Mouse (Mus musculus) E14TG2a.4 (cell line): ENCODE results near the gene Psd.

Experiments
- H3K27me3 ChIP-seq: 2 replicates; pipeline ENCODE4 v1.6.1; 2014; ENCODE audit warnings: low read length, control low read depth; ENCODE audit not compliant: insufficient read depth
- H3K36me3 ChIP-seq: 2 replicates; pipeline ENCODE4 v1.6.1; 2014; ENCODE audit warnings: low read length, control low read depth; ENCODE audit not compliant: insufficient read depth
- H3K4me1 ChIP-seq: replicated peaks from 2 replicates; pipeline ENCODE4 v1.6.1; 2014; ENCODE audit warnings: low read depth, low read length, control low read depth
- H3K4me3 ChIP-seq: replicated peaks from 2 replicates; pipeline ENCODE4 v1.5.1; 2014; ENCODE audit warnings: mild to moderate bottlenecking, low read length
- H3K9me3 ChIP-seq: 2 replicates; pipeline ENCODE4 v1.6.1; 2014; ENCODE audit warnings: low read length, control low read depth
- CTCF ChIP-seq: conservative IDR thresholded peaks from 2 replicates; pipeline ENCODE4 v1.5.1; 2014; ENCODE audit warnings: low read length
- NANOG ChIP-seq: IDR thresholded peaks from 2 replicates; pipeline ENCODE4 v1.6.1; 2014; ENCODE audit warnings: borderline replicate concordance, low read length, mixed read lengths
- POU5F1 ChIP-seq: IDR thresholded peaks from 2 replicates; pipeline ENCODE4 v1.6.1; 2014; ENCODE audit warnings: low read length, borderline replicate concordance

The Psd gene

DNA sequence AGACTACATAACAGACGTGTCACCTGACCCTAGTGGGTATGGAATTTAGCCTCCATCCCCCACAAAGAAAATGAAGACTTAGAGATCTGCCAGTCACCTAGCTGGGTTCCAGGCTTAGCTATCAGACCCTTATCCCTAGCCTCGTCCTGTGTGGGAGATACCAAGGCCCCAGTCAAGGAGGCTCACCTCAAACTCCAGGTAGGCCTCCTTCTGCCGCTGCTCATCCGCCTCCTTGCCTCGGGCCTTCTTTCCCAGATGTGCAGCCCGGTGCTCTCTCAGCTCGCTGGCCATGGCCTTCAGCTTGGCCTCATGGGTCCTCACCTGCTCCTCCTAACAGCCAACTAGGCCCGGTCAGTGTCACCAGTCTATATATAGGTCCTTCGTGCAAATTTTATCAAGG lies 13.8 kb downstream of the Psd start:
- Histone ChIP-seq H3K36me3 (peaks cover 24% of the 10 kb centered on the region), H3K4me1 (peaks cover 53% of the 10 kb centered on the region), H3K9me3 (no peaks in the 10 kb centered on the region), H3K27me3 (peaks cover 91% of the 10 kb centered on the region), H3K4me3 (no peak overlapping the region)
- no peak for TF ChIP-seq POU5F1
- no peak for TF ChIP-seq CTCF
- TF ChIP-seq NANOG, result no peak

DNA sequence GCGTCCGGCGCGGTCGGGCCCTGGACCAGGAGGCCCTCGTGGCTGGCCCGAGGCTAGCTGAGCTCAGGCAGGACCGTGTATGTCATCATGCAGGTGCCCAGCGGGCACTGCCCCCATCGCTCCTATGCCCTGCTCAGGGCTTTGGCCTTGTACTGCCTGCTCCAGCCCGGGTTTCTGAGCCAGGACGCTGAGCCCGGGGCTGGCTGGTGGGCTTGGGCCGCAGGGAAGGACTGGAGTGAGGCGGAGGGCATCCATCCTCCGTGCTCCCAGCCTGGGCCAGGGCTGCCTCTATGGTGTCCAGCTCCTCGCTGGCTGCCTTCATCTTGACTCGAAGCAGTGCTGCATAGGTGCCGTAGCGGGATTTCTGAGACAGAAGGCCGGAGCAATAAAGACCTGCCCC lies 14.4 kb downstream of the Psd start:
- TF ChIP-seq POU5F1 (no peak), CTCF (no peak), NANOG (no peak)
- H3K9me3 ChIP-seq, result no peaks in the 10 kb centered on the region
- peaks cover 94% of the 10 kb centered on the region for H3K27me3 ChIP-seq
- peak overlapping the region; percentile 71 for H3K4me3 ChIP-seq
- peaks cover 24% of the 10 kb centered on the region for H3K36me3 ChIP-seq
- peaks cover 58% of the 10 kb centered on the region for H3K4me1 ChIP-seq

DNA sequence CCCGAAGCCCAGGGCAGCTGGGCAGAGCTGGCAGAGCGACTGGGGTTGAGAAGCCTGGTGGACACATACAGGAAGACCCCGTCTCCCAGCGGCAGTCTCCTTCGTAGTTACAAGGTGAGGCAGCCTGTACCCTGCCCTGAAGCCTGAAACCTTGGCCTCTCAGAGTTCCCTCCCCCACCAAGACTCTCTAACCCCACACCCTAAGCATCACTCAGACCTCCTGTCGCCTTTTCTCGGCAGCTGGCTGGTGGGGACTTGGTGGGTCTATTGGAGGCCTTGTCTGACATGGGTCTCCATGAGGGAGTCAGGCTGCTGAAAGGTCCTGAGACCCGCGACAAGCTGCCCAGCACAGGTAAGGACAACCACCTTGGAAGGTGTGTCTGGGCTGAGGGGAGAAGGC lies 15.6 kb downstream of the Psd start:
- H3K36me3 ChIP-seq, result peaks cover 30% of the 10 kb centered on the region
- no peak overlapping the region for H3K4me3 ChIP-seq
- no peak for TF ChIP-seq CTCF
- no peak for TF ChIP-seq POU5F1
- no peak for TF ChIP-seq NANOG
- H3K4me1 ChIP-seq, result peaks cover 52% of the 10 kb centered on the region
- peaks cover 94% of the 10 kb centered on the region for H3K27me3 ChIP-seq
- no peaks in the 10 kb centered on the region for H3K9me3 ChIP-seq

DNA sequence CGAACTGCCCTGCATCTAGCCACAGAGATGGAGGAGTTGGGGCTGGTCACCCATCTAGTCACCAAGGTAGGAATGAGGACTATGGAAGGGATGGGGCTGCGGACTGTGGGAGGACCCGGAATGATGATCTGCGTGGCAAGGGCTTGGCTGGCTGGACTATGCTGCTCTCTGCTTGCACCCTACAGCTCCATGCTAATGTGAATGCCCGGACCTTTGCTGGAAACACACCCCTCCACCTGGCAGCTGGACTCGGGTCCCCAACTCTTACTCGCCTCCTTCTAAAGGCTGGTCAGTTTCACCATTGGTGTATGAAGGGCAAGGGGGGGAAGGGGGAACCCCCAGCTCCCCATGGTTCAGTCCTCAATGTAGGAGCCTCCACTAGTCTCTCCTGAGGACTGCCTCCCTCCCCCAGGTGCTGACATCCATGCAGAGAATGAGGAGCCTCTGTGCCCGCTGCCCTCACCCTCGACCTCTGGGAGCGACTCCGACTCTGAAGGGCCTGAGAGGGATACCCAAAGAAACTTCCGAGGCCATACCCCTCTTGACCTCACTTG lies 16.6 kb downstream of the Psd start:
- no peaks in the 10 kb centered on the region for H3K9me3 ChIP-seq
- peaks cover 91% of the 10 kb centered on the region for H3K27me3 ChIP-seq
- peaks cover 58% of the 10 kb centered on the region for H3K4me1 ChIP-seq
- no peak for TF ChIP-seq POU5F1
- no peak for TF ChIP-seq CTCF
- TF ChIP-seq NANOG, result no peak
- 0 out of 2 replicates have a peak overlapping the region, but pooled peaks have one; percentile 80 for H3K4me3 ChIP-seq
- H3K36me3 ChIP-seq, result peaks cover 30% of the 10 kb centered on the region

- Histone ChIP-seq H3K9me3 (no peaks in the 10 kb centered on the region), H3K4me3 (peak overlapping the region; percentile 80), H3K36me3 (peaks cover 30% of the 10 kb centered on the region), H3K27me3 (peaks cover 91% of the 10 kb centered on the region), H3K4me1 (peaks cover 56% of the 10 kb centered on the region)
- TF ChIP-seq POU5F1 (no peak), CTCF (no peak), NANOG (no peak)
These were observed 17.2 kb downstream of the Psd start for GRCm38 (mm10) chr19:46309651-46310305.

GRCm38 (mm10) chr19:46308706-46309435 lies 18.1 kb downstream of the Psd start:
- peaks cover 89% of the 10 kb centered on the region for H3K27me3 ChIP-seq

DNA sequence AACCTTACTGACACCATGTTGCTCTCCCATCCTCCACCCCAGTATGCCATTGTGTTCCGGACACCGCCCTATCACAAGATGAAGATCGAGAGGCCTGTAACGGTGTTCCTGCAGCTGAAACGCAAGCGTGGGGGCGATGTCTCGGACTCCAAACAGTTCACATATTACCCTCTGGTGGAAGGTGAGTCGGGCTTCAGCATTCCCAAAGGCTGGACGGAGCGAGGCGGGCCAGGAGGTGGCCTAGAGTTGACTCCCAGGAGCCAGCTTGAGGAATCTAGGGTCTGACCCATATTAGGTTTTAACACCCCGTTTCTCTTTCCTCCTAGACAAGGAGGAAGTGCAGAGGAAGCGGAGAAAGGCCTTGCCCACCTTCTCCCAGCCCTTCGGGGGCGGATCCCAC lies 18.7 kb downstream of the Psd start:
- peaks cover 84% of the 10 kb centered on the region for H3K27me3 ChIP-seq
- H3K36me3 ChIP-seq, result peaks cover 30% of the 10 kb centered on the region
- peaks cover 51% of the 10 kb centered on the region for H3K4me1 ChIP-seq
- H3K9me3 ChIP-seq, result no peaks in the 10 kb centered on the region
- H3K4me3 ChIP-seq, result peak overlapping the region; percentile 80
- TF ChIP-seq POU5F1 (no peak), CTCF (no peak; the same call in 1 of the 2 replicates), NANOG (no peak)

More at GRCm38 (mm10) chr19:46308706-46309435, 18.1 kb downstream of the Psd start:
- Histone ChIP-seq H3K4me1 (peaks cover 51% of the 10 kb centered on the region), H3K9me3 (no peaks in the 10 kb centered on the region), H3K4me3 (peak overlapping the region; percentile 80), H3K36me3 (peaks cover 30% of the 10 kb centered on the region)
- no peak for TF ChIP-seq NANOG
- TF ChIP-seq POU5F1, result no peak
- peak; percentile 19; the same call in 1 of the 2 replicates for TF ChIP-seq CTCF

- H3K27me3 ChIP-seq, result peaks cover 81% of the 10 kb centered on the region
- peak overlapping the region; percentile 80 for H3K4me3 ChIP-seq
- peaks cover 50% of the 10 kb centered on the region for H3K4me1 ChIP-seq
- TF ChIP-seq NANOG, result no peak
- TF ChIP-seq CTCF, result no peak
- no peak for TF ChIP-seq POU5F1
- no peaks in the 10 kb centered on the region for H3K9me3 ChIP-seq
- H3K36me3 ChIP-seq, result peaks cover 30% of the 10 kb centered on the region
These were observed 19.2 kb downstream of the Psd start for GRCm38 (mm10) chr19:46307781-46308180.
